Mouse (Mus musculus): ENCODE measurements around the gene Pom121.

DNA sequence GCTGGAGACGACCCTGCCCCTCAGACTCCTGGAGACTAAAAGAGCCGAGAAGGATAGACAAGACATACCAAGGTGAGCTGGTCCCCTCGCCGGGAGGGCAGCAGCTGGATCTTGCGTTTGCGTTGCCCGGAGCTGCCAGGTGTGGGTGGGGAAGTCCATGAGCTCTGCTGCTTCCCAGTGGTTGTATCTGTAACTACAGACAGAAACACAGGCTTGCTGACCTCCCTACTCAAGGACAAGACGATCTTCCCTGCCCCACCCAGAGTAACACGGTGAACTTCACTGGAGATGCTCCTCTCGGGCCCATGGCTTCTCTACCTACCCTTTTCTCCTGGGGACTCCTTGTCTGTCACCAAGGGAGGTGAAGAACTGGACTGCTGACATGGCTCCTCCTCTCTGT lies 10.6 kb downstream of the Pom121 start:
- TF ChIP-seq POLR2A (IDR thresholded peaks at IDR 0.05; ENCODE audit: control insufficient read depth, extremely low read depth, insufficient read depth, low read length, poor library complexity) (no peak), CTCF (IDR thresholded peaks at IDR 0.05; ENCODE audit: borderline replicate concordance, control insufficient read depth, extremely low read depth, insufficient read depth, low read length, poor library complexity) (no peak)
